Mouse (Mus musculus) MEL (cell line): ENCODE data around the gene Carnmt1.

ENCODE experiments used
- CHD2 ChIP-seq: IDR thresholded peaks from 2 replicates; pipeline ENCODE4 v1.6.1; 2011; ENCODE audit warnings: low read length, improper control_type of control experiment
- CTCF ChIP-seq, 3 experiments: IDR thresholded peaks in 2 of 3; conservative IDR thresholded peaks in 1 of 3; 2 replicates each; pipeline ENCODE4 v1.5.1; 2011 to 2012; ENCODE audit warnings: low read length in 3 of 3, low read depth in 2 of 3, mild to moderate bottlenecking in 2 of 3, improper control_type of control experiment in 1 of 3, inconsistent platforms in 1 of 3, mixed read lengths in 1 of 3, moderate library complexity in 1 of 3; ENCODE audit not compliant: control insufficient read depth in 1 of 3, insufficient read depth in 1 of 3, poor library complexity in 1 of 3, severe bottlenecking in 1 of 3
- E2F4 ChIP-seq: IDR thresholded peaks from 2 replicates; pipeline ENCODE4 v1.6.1; 2011; ENCODE audit warnings: low read depth, low read length, improper control_type of control experiment, borderline replicate concordance
- ELF1 ChIP-seq: IDR thresholded peaks from 2 replicates; pipeline ENCODE4 v1.6.1; 2014; ENCODE audit warnings: low read depth, mild to moderate bottlenecking, inconsistent platforms, low read length, improper control_type of control experiment, moderate library complexity
- EP300 ChIP-seq, 2 experiments: IDR thresholded peaks; 2 replicates each; pipeline ENCODE4 v1.6.1; 2011; ENCODE audit warnings: improper control_type of control experiment in 2 of 2, low read length in 2 of 2, low read depth in 1 of 2, mild to moderate bottlenecking in 1 of 2
- ETS1 ChIP-seq: IDR thresholded peaks from 2 replicates; pipeline ENCODE4 v1.6.1; 2012; ENCODE audit warnings: low read depth, mild to moderate bottlenecking, inconsistent platforms, low read length, improper control_type of control experiment, moderate library complexity
- GATA1 ChIP-seq: IDR thresholded peaks from 2 replicates; pipeline ENCODE4 v1.6.1; 2011; ENCODE audit warnings: low read depth, low read length, improper control_type of control experiment
- MAX ChIP-seq: IDR thresholded peaks from 2 replicates; pipeline ENCODE4 v1.6.1; 2011; ENCODE audit warnings: low read length, improper control_type of control experiment
- MEF2A ChIP-seq: IDR thresholded peaks from 2 replicates; pipeline ENCODE4 v1.6.1; 2014; ENCODE audit warnings: low read depth, mild to moderate bottlenecking, inconsistent platforms, low read length, improper control_type of control experiment; ENCODE audit not compliant: poor library complexity, insufficient replicate concordance, severe bottlenecking; ENCODE audit errors: extremely low read depth
- SIN3A ChIP-seq: IDR thresholded peaks from 2 replicates; pipeline ENCODE4 v1.6.1; 2012; ENCODE audit warnings: low read length, improper control_type of control experiment, inconsistent platforms
- TAL1 ChIP-seq: IDR thresholded peaks from 2 replicates; pipeline ENCODE4 v1.6.1; 2012; ENCODE audit warnings: mild to moderate bottlenecking, inconsistent platforms, low read length, moderate library complexity, mixed read lengths
- TCF12 ChIP-seq: IDR thresholded peaks from 2 replicates; pipeline ENCODE4 v1.6.1; 2014; ENCODE audit warnings: low read depth, mild to moderate bottlenecking, inconsistent platforms, low read length, improper control_type of control experiment, moderate library complexity
- USF1 ChIP-seq: IDR thresholded peaks from 2 replicates; pipeline ENCODE4 v1.6.1; 2014; ENCODE audit warnings: low read depth, mild to moderate bottlenecking, inconsistent platforms, low read length, improper control_type of control experiment, moderate library complexity

- no peak for TF ChIP-seq SIN3A
- TF ChIP-seq E2F4, result no peak
- TF ChIP-seq GATA1, result no peak
- TF ChIP-seq ELF1, result no peak
- TF ChIP-seq EP300 (IDR thresholded peaks at IDR 0.05; ENCODE audit: low read depth in 1 of 2, low read length in 2 of 2), result no peak
- TF ChIP-seq MEF2A, result no peak
- no peak for TF ChIP-seq CHD2
- peak; percentile 51 to 93 (median 81) for TF ChIP-seq CTCF (IDR thresholded peaks at IDR 0.05 in 2 of 3, conservative IDR thresholded peaks at IDR 0.05 in 1 of 3; ENCODE audit: control insufficient read depth in 1 of 3, insufficient read depth in 1 of 3, low read depth in 2 of 3, low read length in 3 of 3, poor library complexity in 1 of 3, severe bottlenecking in 1 of 3)
- TF ChIP-seq MAX, result no peak
- no peak for TF ChIP-seq TCF12
- no peak for TF ChIP-seq USF1
- no peak for TF ChIP-seq TAL1
- no peak for TF ChIP-seq ETS1
Observed at GRCm38 (mm10) chr19:18687556-18687955, 17.0 kb downstream of the Carnmt1 start.
